ENCODE assay signal across 8 mouse cellular contexts in the genomic region with DNA sequence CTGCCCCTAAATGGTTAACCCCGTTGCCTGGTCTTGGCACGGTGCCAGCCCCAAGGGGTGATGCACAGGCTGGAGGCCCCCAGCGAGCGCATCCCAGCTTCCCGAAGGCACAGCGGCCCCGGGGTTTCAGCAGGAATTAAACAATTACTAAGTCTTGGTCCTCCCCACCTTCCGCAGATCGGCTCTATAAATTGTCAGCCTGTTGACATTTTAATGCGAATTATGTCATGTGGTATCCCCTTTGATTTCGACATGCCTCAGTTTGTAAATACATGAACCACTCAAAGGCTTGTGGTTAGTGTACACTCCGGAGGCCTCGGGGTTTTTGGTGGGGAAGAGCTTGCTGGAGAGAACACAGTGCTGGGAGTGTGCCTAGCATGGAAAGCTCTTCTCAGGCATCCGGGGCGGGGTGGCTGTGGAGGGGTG.
DNase-seq lines count a peak whose midpoint lies in the region; ATAC-seq lines count a peak whose summit lies in the region.

No protein-coding gene starts in this region.

- no peak overlapping the region for H3K27ac ChIP-seq in hindbrain, embryonic 12.5 days
- no peak overlapping the region for H3K27ac ChIP-seq in hindbrain, embryonic 10.5 days
- H3K27ac ChIP-seq in embryonic facial prominence, embryonic 15.5 days (replicated peaks): 0 out of 2 replicates have a peak overlapping the region, but pooled peaks have one; percentile 31

- H3K4me2 ChIP-seq in hindbrain, embryonic 12.5 days (replicated peaks): no peak overlapping the region
- peak overlapping the region; percentile 8; the same call in 1 of the 2 replicates for H3K4me2 ChIP-seq in embryonic facial prominence, embryonic 15.5 days (replicated peaks)

- H3K9ac ChIP-seq in hindbrain, embryonic 12.5 days: no peak overlapping the region
- no peak overlapping the region for H3K9ac ChIP-seq in embryonic facial prominence, embryonic 15.5 days

- H3K36me3 ChIP-seq in hindbrain, embryonic 12.5 days: no peaks in the 10 kb centered on the region
- peaks cover 7% of the 10 kb centered on the region; the same call in 1 of the 2 replicates for H3K36me3 ChIP-seq in hindbrain, embryonic 10.5 days
- H3K36me3 ChIP-seq in embryonic facial prominence, embryonic 15.5 days: no peaks in the 10 kb centered on the region

- no peaks in the 10 kb centered on the region for H3K27me3 ChIP-seq in hindbrain, embryonic 12.5 days
- H3K27me3 ChIP-seq in hindbrain, embryonic 10.5 days (ENCODE audit: insufficient read depth, poor library complexity, severe bottlenecking): no peaks in the 10 kb centered on the region
- peaks cover 5% of the 10 kb centered on the region for H3K27me3 ChIP-seq in embryonic facial prominence, embryonic 15.5 days

- H3K4me3 ChIP-seq in hindbrain, embryonic 12.5 days: no peak overlapping the region
- H3K4me3 ChIP-seq in hindbrain, embryonic 10.5 days: no peak overlapping the region
- H3K4me3 ChIP-seq in embryonic facial prominence, embryonic 15.5 days (replicated peaks): no peak overlapping the region

- WGBS in hindbrain, embryonic 12.5 days: 50% methylated on average over 15 of the region's 15 CpGs
- 84% methylated on average over 15 of the region's 15 CpGs for WGBS in hindbrain, embryonic 10.5 days
- WGBS in embryonic facial prominence, embryonic 15.5 days: 11% methylated on average over 15 of the region's 15 CpGs

- ATAC-seq in hindbrain, embryonic 12.5 days (ENCODE audit: low FRiP score): 0 out of 2 replicates have a peak, but pooled peaks have one; percentile 24
- peak; percentile 71; the same call in 1 of the 2 replicates for ATAC-seq in embryonic facial prominence, embryonic 15.5 days (ENCODE audit: insufficient number of reproducible peaks, low FRiP score, low TSS enrichment, low read depth)
- peak; percentile 59 for ATAC-seq in megakaryocyte, adult 5-6 weeks (ENCODE audit: poor library complexity, severe bottlenecking)

- DNase-seq in hindbrain, embryonic 10.5 days (ENCODE audit: low spot score): no peak
- DNase-seq in CD4-positive helper T cell, adult 2 months (ENCODE audit: low read depth, low spot score): peak; percentile 31
- DNase-seq in left cerebral cortex, postnatal 36 days (ENCODE audit: low spot score in 2 of 2): no peak
- DNase-seq in frontal cortex, postnatal 36 days (ENCODE audit: low spot score in 2 of 2): no peak
- no peak for DNase-seq in right cerebral cortex, adult 18-20 months

- intact Hi-C loops in left cerebral cortex, postnatal 36 days (cut with DNase I): no loop called here

- H3K4me1 ChIP-seq in hindbrain, embryonic 12.5 days: peaks cover 76% of the 10 kb centered on the region
- H3K4me1 ChIP-seq in hindbrain, embryonic 10.5 days (replicated peaks): peaks cover 61% of the 10 kb centered on the region
- peaks cover 61% of the 10 kb centered on the region for H3K4me1 ChIP-seq in embryonic facial prominence, embryonic 15.5 days

- H3K9me3 ChIP-seq in hindbrain, embryonic 12.5 days (replicated peaks): no peaks in the 10 kb centered on the region
- no peaks in the 10 kb centered on the region for H3K9me3 ChIP-seq in hindbrain, embryonic 10.5 days
- no peaks in the 10 kb centered on the region for H3K9me3 ChIP-seq in embryonic facial prominence, embryonic 15.5 days (replicated peaks)
